Mouse (Mus musculus) c-Kit-positive CD71-negative TER-119-negative erythroid progenitor cells, embryonic 14.5 days (primary cell): Measurements from ENCODE around the gene Ago3.

Source experiments
- DNase-seq: peaks from one replicate; pipeline ENCODE4 v3.0.0-alpha.2; 2013; ENCODE audit warnings: low read depth

Gene Ago3

DNA sequence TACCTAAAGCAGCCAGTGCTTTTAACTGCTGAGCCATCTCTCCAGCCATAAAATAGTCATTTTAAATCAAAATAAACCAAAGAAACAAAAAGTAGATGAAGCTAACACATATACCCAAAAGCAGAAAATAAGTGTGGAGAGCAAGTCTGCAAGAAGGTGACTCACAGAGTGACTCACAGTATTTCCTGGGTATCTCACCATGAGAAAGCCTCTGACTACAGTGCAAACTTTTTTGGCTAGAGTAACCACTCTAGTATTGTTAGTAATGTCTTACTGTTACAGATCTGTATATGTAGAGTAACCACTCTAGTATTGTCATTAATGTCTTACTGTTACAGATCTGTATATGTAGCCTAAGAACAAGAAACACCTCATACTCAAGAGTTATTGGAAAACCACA lies 13.6 kb downstream of the Ago3 start:
- DNase-seq = no peak

- DNase-seq = no peak
Observed at GRCm38 (mm10) chr4:126412526-126412925, 16.8 kb downstream of the Ago3 start.

GRCm38 (mm10) chr4:126371497-126371896 lies 57.9 kb downstream of the Ago3 start:
- no peak for DNase-seq

GRCm38 (mm10) chr4:126360069-126360468 lies 69.3 kb downstream of the Ago3 start:
- DNase-seq = no peak

DNA sequence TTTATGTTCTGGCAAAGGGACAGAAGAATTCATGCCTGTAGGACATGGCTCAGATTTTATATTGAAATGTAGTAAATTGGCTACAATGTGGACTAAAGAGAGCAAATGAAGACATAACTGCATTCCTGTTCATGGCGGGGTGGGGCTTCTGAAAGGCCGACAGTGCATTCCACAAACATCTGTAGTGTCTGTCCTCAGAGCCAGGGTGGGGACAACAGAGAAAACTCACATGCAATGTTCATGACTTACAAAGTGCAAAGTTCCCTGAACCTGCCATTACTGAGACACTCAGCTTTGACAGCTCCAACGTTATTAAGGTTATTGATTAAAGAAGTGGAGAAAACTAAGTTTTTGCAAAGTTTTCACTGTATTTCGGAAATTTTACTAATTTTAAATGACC lies 85.9 kb downstream of the Ago3 start:
- DNase-seq = no peak

GRCm38 (mm10) chr4:126339461-126339860 lies 89.9 kb downstream of the Ago3 start:
- no peak for DNase-seq

DNA sequence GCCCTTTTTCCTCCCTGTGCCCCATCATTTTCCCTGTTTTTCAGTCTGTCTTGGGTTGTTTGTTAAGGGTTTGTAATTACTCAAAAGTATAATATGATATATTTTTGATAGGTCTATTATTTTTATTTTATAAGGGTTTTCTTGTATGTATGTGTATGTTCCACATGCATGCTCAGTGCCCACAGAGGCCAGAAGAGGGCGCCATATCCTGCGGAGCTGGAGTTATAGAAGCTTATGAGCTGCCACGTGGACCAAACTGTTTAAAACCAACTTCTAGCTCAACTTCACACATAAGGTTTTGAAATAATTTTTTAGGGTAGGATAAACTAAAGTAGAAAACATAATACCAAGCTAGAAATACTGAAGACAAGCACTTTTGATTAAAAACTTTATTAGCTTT lies 97.0 kb downstream of the Ago3 start:
- peak; percentile 47 for DNase-seq

DNA sequence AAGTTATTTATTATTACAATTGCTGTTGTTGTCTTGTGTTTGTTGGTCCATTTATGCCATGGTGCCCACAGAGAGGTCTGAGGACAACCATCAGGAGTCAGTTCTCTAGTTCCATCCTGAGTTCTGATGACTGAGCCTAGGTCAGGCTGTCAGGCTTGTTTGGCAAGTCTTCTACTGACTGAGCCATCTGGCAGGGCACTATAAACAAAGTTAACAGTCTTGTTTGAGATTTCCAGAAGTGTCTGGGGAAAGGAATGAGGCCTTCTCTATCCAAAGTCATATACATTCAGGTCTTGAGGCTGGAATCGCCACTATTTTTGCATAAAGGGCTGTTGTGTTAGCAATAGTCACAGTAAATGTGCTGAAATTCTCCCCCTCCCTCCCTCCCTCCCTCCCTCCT lies 97.6 kb downstream of the Ago3 start:
- no peak for DNase-seq

GRCm38 (mm10) chr4:126330295-126330694 lies 99.1 kb downstream of the Ago3 start:
- no peak for DNase-seq

GRCm38 (mm10) chr4:126326036-126326435 lies 103.3 kb downstream of the Ago3 start:
- no peak for DNase-seq

DNA sequence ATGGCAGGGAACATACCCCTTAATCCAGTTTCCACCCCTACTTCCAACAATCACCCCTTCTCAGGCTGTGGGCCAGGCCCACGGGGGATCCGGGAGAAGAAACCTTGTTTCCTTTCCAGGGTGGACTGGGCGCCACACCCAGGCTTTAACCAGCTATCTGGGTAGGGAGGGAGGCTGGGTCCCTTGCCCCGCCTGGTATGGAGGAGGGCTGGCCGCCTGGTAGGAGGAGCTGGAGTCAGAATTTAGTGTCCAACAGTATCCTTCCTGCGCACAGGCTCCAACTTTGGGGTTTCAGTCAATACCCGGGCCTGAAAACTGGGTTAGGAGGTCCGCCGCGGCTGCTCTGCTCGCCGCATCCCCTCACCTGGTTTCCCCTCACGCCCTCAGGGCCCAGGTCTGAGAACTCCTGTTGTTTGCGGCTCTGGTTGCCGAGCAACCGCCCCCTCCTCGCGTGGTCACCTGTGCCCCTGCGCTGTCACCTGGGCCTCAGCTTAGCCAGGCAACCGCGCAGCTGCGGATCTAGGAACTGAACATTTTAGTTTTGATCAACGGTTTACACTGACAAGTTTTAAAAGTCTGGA lies 104.0 kb downstream of the Ago3 start, which contains the start of gene Tekt2:
TSS of gene Tekt2 (minus strand) at position 408 of the 581 bp plus-strand sequence.
- no peak for DNase-seq

- no peak for DNase-seq
Observed at GRCm38 (mm10) chr4:126324861-126325260, 104.5 kb downstream of the Ago3 start.

DNA sequence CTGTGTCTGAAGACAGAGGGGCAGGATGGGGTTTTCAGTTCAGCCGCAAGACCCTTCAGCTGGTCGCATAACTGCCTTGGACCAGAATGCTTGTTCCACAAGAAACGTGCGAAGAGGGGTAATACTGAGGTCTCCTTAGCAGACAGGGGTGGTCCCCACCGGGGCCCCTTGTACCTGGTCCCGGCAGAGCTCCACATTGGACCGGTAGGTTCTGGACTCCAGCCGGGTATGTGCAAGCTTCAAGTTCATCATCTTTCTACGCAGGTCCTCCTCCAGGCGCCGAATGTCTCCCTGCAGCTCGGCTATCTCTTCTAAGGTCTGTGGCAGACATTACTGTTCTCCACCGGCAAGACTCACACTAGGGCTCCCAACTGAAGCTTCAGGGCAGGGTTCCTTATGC lies 106.7 kb downstream of the Ago3 start:
- no peak for DNase-seq

- no peak for DNase-seq
Observed at GRCm38 (mm10) chr4:126321854-126322511, 107.4 kb downstream of the Ago3 start.

DNA sequence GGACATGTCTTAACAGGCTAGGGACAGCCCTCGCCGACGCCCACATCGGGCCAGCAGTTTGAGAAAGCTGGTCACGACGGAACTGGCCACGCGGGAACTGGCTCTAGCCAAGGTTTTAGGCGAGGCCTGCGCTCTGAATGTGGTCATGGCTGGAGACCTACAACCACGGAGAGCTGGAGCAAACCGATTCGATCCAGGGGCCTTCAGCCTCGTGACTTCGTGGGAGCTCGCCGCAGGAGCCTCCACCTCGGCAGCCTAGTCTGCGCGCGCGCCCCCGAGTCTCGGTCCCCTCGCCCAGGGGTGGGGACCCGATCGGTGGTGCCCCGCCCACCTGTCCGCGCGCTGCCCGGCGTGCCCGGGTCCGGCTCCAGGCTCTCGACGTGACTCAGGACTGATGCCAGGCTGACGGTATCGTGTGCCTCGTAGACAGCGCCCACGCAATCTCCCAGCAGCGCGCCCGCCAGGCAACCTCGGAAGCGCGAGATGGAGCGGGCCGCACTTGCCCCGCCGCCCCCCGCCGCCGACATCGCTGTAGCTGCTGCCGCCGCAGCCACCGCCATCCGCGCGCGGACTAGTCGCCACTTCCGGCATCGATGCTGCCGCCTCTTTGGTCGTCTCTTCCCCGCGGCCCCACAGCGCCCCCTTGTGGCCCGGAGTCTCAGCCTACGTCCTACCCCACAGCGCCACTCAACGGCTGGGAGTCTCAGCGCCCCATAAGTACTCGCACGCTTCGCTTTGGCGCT lies 108.1 kb downstream of the Ago3 start, which contains the start of gene Adprhl2:
TSS of gene Adprhl2 (minus strand) at position 593 of the 743 bp plus-strand sequence.
- DNase-seq = peak; percentile 99

DNA sequence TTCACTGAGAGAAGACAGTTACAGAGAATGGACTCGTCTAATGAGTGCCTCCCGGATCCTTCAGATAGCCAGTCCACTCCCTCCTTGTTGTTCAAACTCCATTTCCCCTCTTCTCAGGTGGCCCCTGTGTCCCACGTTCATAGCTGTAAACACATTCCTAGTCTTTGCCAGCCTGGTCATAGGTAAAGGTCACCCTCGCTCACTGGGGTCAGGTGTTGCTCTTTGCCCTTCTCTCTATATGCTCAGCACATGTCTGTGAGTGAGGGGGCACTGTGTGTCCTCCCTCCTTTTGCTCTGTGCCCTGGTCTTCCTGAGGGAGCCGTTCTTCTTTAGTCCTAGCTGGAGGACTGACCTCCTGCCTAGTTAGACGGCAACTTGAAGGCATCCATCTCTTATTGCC lies 109.5 kb downstream of the Ago3 start:
- DNase-seq = no peak

- no peak for DNase-seq
Observed at GRCm38 (mm10) chr4:126316443-126317040, 112.8 kb downstream of the Ago3 start.

GRCm38 (mm10) chr4:126315931-126316330 lies 113.4 kb downstream of the Ago3 start:
- DNase-seq = no peak

DNA sequence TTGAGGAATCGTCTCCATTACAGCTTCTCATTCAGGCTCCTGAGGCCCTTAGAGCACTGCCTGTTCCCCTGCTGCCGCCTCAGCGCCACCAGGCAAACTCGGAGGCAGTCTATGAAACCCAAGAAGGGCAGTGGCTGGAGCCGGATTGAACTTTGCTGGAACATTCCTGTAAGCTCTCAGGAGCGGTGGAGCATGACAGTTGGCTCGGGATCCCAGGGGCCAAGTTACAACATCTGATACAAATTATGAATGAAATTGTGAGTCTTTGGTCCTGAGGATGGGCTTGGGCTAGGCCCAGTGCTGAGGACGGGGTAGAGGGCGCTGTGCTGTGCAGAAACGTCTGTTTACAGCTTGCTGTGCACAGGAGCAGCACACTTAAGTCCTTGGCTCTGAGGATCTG lies 115.0 kb downstream of the Ago3 start:
- no peak for DNase-seq

GRCm38 (mm10) chr4:126313202-126313601 lies 116.2 kb downstream of the Ago3 start:
- DNase-seq = no peak

DNA sequence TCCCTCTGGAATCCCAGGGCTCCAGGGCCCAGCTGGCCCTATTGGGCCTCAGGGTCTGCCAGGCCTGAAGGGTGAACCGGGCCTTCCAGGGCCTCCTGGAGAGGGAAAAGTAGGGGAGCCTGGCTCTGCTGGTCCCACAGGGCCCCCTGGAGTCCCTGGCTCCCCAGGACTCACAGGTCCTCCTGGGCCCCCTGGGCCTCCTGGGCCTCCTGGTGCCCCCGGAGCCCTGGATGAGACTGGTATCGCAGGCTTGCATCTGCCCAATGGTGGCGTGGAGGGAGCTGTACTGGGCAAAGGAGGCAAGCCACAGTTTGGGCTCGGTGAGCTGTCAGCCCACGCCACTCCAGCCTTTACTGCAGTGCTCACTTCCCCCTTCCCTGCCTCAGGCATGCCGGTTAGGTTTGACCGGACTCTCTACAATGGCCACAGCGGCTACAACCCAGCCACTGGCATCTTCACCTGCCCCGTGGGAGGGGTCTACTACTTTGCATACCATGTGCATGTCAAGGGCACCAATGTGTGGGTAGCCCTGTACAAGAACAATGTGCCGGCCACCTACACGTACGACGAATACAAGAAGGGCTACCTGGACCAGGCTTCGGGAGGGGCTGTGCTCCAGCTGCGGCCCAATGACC lies 117.7 kb downstream of the Ago3 start:
- DNase-seq = no peak

DNA sequence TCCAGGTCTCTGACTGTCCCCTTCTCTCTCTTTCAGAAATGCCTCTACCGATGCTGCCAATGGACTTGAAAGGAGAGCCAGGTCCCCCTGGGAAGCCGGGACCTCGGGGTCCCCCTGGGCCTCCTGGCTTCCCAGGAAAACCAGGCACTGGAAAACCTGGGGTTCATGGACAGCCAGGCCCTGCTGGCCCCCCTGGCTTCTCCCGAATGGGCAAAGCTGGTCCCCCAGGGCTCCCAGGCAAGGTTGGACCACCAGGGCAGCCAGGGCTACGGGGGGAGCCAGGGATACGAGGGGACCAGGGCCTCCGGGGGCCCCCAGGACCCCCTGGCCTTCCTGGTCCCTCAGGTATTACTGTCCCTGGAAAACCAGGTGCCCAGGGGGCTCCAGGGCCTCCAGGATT lies 119.0 kb downstream of the Ago3 start:
- no peak for DNase-seq
